Mouse (Mus musculus) stomach, embryonic 14.5 days (tissue): ENCODE measurements around the gene Strip1. TPM values are rescaled to one million over a fixed set of nuclear protein-coding genes. Genes with fewer than 3 reads are reported as not detected.
"Not testable (repeated sequence)": the region's sequence is repeated elsewhere in the genome, so short reads cannot be mapped to it uniquely, and the experiment has no call there.

Source experiments
- ATAC-seq: fragments of 200-750 bp; cut with Nextera tagmentation; 2 replicates; pipeline ENCODE4 v1.8.0; 2017; ENCODE audit warnings: low read depth, moderate TSS enrichment; ENCODE audit not compliant: insufficient number of reproducible peaks, insufficient read depth, low FRiP score
- H3K27ac ChIP-seq: fragments of 300-500 bp; sonication (generic); 2 replicates; pipeline ENCODE4 v1.5.1; 2014; ENCODE audit warnings: mild to moderate bottlenecking, low read length, moderate library complexity, mixed read lengths
- H3K27me3 ChIP-seq: fragments of 300-500 bp; sonication (generic); 2 replicates; pipeline ENCODE4 v1.6.1; 2014; ENCODE audit warnings: low read length, control low read depth, mixed read lengths; ENCODE audit not compliant: control insufficient read depth, insufficient read depth
- H3K36me3 ChIP-seq: fragments of 300-500 bp; sonication (generic); 2 replicates; pipeline ENCODE4 v1.6.1; 2014; ENCODE audit warnings: mild to moderate bottlenecking, control low read depth, low read length, moderate library complexity, mixed read lengths; ENCODE audit not compliant: control insufficient read depth, insufficient read depth
- H3K4me1 ChIP-seq: fragments of 300-500 bp; sonication (generic); 2 replicates; pipeline ENCODE4 v1.6.1; 2014; ENCODE audit warnings: low read length, control low read depth, mixed read lengths; ENCODE audit not compliant: control insufficient read depth, insufficient read depth
- H3K4me2 ChIP-seq: fragments of 300-500 bp; sonication (generic); replicated peaks from 2 replicates; pipeline ENCODE4 v1.6.1; 2014; ENCODE audit warnings: low read depth, low read length, control low read depth
- H3K4me3 ChIP-seq: fragments of 300-500 bp; sonication (generic); 2 replicates; pipeline ENCODE4 v1.5.1; 2014; ENCODE audit warnings: low read depth, low read length, control low read depth
- H3K9ac ChIP-seq: fragments of 300-500 bp; sonication (generic); replicated peaks from 2 replicates; pipeline ENCODE4 v1.6.1; 2014; ENCODE audit warnings: low read depth, mild to moderate bottlenecking, control low read depth, low read length, moderate library complexity, mixed read lengths
- H3K9me3 ChIP-seq: fragments of 300-500 bp; sonication (generic); 2 replicates; pipeline ENCODE4 v1.6.1; 2016; ENCODE audit warnings: low read depth, low read length, control low read depth; ENCODE audit not compliant: control insufficient read depth
- WGBS: fragments of 180-500 bp; shearing (Covaris S2); extraction: QIAGEN DNeasy Blood & Tissue Kit; methylation state at CpG from one replicate; pipeline ENCODE4 v1.1.7; 2014; 5-methylcytosine and 5-hydroxymethylcytosine counted together
- polyA plus RNA-seq: library from polyadenylated mRNA; unstranded; fragments of >200 nt; fragmentation: Nextera tagmentation; extraction: Ambion mirVana; gene quantifications from 2 replicates; pipeline ENCODE4 v1.2.1, GENCODE M21; 2014

Strip1 gene
- polyA plus RNA-seq, 1 experiment from 2014 or later: 50.2 TPM

- Histone ChIP-seq H3K9me3 (no peaks in the 10 kb centered on the region), H3K4me3 (no peak overlapping the region), H3K9ac (no peak overlapping the region), H3K4me1 (no peaks in the 10 kb centered on the region), H3K36me3 (peaks cover 25% of the 10 kb centered on the region), H3K4me2 (no peak overlapping the region), H3K27me3 (no peaks in the 10 kb centered on the region), H3K27ac (no peak overlapping the region)
- WGBS: 77% methylated on average over 4 of the region's 4 CpGs
- no peak for ATAC-seq
Observed at GRCm38 (mm10) chr3:107656888-107657287, 25.4 kb upstream of the Strip1 start.

- no peak for ATAC-seq
- Histone ChIP-seq H3K27ac (no peak overlapping the region), H3K36me3 (peaks cover 24% of the 10 kb centered on the region), H3K27me3 (no peaks in the 10 kb centered on the region), H3K4me2 (no peak overlapping the region), H3K4me1 (no peaks in the 10 kb centered on the region), H3K4me3 (no peak overlapping the region), H3K9me3 (no peaks in the 10 kb centered on the region), H3K9ac (no peak overlapping the region)
- 83% methylated on average over 2 of the region's 2 CpGs for WGBS
Observed at GRCm38 (mm10) chr3:107656151-107656550, 24.7 kb upstream of the Strip1 start.

- WGBS: 51% methylated on average over 3 of the region's 3 CpGs
- peaks cover 18% of the 10 kb centered on the region for H3K36me3 ChIP-seq
Observed at GRCm38 (mm10) chr3:107655491-107655890, 24.0 kb upstream of the Strip1 start.

GRCm38 (mm10) chr3:107654861-107655260 is 23.4 kb upstream of the Strip1 start:
- ATAC-seq: no peak
- H3K27me3 ChIP-seq: no peaks in the 10 kb centered on the region
- no peak overlapping the region for H3K4me3 ChIP-seq
- 82% methylated on average over 3 of the region's 3 CpGs for WGBS
- H3K27ac ChIP-seq: no peak overlapping the region
- H3K9me3 ChIP-seq: no peaks in the 10 kb centered on the region
- peaks cover 12% of the 10 kb centered on the region for H3K36me3 ChIP-seq
- H3K4me1 ChIP-seq: no peaks in the 10 kb centered on the region
- no peak overlapping the region for H3K9ac ChIP-seq
- H3K4me2 ChIP-seq: no peak overlapping the region

More at GRCm38 (mm10) chr3:107655491-107655890, 24.0 kb upstream of the Strip1 start:
- Histone ChIP-seq H3K9ac (no peak overlapping the region), H3K4me1 (no peaks in the 10 kb centered on the region), H3K27me3 (no peaks in the 10 kb centered on the region), H3K27ac (no peak overlapping the region), H3K4me3 (no peak overlapping the region), H3K4me2 (no peak overlapping the region), H3K9me3 (no peaks in the 10 kb centered on the region)
- no peak for ATAC-seq

- H3K27ac ChIP-seq: no peak overlapping the region
- ATAC-seq: no peak
- no peak overlapping the region for H3K9ac ChIP-seq
- WGBS: 84% methylated on average over 3 of the region's 3 CpGs
- no peak overlapping the region for H3K4me3 ChIP-seq
- no peak overlapping the region for H3K4me2 ChIP-seq
- H3K36me3 ChIP-seq: no peaks in the 10 kb centered on the region
- no peaks in the 10 kb centered on the region for H3K27me3 ChIP-seq
- no peaks in the 10 kb centered on the region for H3K4me1 ChIP-seq
- no peaks in the 10 kb centered on the region for H3K9me3 ChIP-seq
Observed at GRCm38 (mm10) chr3:107652968-107653367, 21.5 kb upstream of the Strip1 start.

GRCm38 (mm10) chr3:107650276-107650675 is 18.8 kb upstream of the Strip1 start:
- 58% methylated on average over 5 of the region's 5 CpGs for WGBS
- not testable (repeated sequence) for H3K36me3 ChIP-seq, H3K27me3 ChIP-seq, H3K9me3 ChIP-seq, H3K27ac ChIP-seq, H3K4me3 ChIP-seq, H3K4me1 ChIP-seq, ATAC-seq, H3K4me2 ChIP-seq, H3K9ac ChIP-seq

GRCm38 (mm10) chr3:107646947-107647346 is 15.5 kb upstream of the Strip1 start:
- Histone ChIP-seq H3K4me2 (no peak overlapping the region), H3K36me3 (no peaks in the 10 kb centered on the region), H3K27ac (no peak overlapping the region), H3K4me1 (no peaks in the 10 kb centered on the region), H3K9ac (no peak overlapping the region), H3K27me3 (no peaks in the 10 kb centered on the region), H3K9me3 (no peaks in the 10 kb centered on the region), H3K4me3 (no peak overlapping the region)
- ATAC-seq: no peak
- 87% methylated on average over 3 of the region's 3 CpGs for WGBS

- Histone ChIP-seq H3K4me2 (no peak overlapping the region), H3K4me3 (no peak overlapping the region), H3K4me1 (no peaks in the 10 kb centered on the region), H3K27me3 (no peaks in the 10 kb centered on the region), H3K36me3 (no peaks in the 10 kb centered on the region), H3K9me3 (no peaks in the 10 kb centered on the region), H3K9ac (no peak overlapping the region), H3K27ac (no peak overlapping the region)
- 56% methylated on average over 5 of the region's 5 CpGs for WGBS
- no peak for ATAC-seq
Observed at GRCm38 (mm10) chr3:107637606-107638172, 6.2 kb upstream of the Strip1 start.

GRCm38 (mm10) chr3:107636236-107636635 is 4.7 kb upstream of the Strip1 start:
- no peak overlapping the region for H3K4me3 ChIP-seq
- H3K27me3 ChIP-seq: no peaks in the 10 kb centered on the region
- no peak overlapping the region for H3K27ac ChIP-seq
- no peak overlapping the region for H3K4me2 ChIP-seq
- no peak overlapping the region for H3K9ac ChIP-seq
- no peaks in the 10 kb centered on the region for H3K4me1 ChIP-seq
- no peaks in the 10 kb centered on the region for H3K9me3 ChIP-seq
- no peaks in the 10 kb centered on the region for H3K36me3 ChIP-seq
- 66% methylated on average over 3 of the region's 3 CpGs for WGBS
- ATAC-seq: no peak
